Mouse (Mus musculus): ENCODE measurements at regions not wholly inside any gene's neighbourhood (a gene's known extent, or its start where the extent isn't known, plus 50 kb on each side); places are given as distances from the start of the nearest gene placed in this dataset.

DNA sequence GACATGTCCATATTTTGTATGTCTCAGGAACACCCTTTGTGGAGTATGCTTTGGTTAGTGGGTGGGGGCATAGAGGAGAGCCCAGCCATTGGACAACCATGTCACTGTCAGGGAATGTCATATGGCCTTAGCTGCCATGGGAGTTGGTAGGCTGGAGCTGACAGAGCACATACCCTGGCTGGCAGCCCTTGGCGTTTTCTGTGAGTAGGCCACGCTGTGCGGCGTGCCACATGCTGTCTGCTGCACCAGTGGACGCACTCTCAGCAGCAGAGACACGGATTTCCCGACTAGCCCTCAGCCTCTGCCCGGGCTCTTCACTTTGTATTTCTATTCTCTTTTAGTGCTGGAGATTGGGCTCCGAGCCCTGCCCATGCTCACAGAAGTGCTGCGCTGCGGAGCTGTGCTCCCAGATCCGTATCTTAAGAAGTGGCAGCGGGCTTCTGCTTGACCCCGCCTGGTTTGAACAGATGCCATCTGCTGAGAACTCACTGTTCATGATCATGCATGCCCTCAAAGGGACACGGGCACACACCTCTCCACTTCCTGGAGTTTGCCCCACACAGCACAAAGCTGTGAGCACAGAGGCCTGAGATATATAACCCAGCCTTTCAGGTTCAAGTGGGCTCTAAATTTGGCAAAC is 160.1 kb downstream of the Sall1 start:
- Histone ChIP-seq H3K27me3 (no peaks in the 10 kb centered on the region), H3K27ac (no peak overlapping the region)

DNA sequence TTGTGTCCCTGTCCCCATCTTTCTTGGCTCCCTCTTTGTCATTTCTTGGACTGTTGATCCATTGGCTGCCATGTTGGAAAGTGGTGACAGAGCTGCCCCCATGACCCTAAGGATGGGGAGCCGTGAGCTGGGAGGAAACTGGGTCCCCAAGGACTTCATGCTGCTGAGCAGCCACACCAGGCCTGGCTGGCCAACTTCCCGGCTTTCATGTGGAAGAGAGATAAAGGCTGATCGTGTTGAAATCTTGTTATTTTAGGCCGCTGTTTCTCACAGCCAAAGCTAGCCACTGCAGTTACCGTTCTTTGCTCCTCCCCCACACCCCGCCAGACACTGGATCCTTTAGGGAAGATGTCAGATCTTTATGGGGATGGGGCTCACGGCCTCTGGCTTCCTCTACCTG is 164.1 kb downstream of the Sall1 start:
- H3K27me3 ChIP-seq, result no peaks in the 10 kb centered on the region
- H3K9me3 ChIP-seq, result no peaks in the 10 kb centered on the region
- no peak for ATAC-seq
- no peak overlapping the region for H3K4me3 ChIP-seq (replicated peaks)
- no peak overlapping the region for H3K27ac ChIP-seq
- H3K4me2 ChIP-seq (replicated peaks), result no peak overlapping the region
- peaks cover 13% of the 10 kb centered on the region; the same call in 1 of the 2 replicates for H3K4me1 ChIP-seq (replicated peaks)
- WGBS, result 84% methylated on average over 7 of the region's 7 CpGs
- no peaks in the 10 kb centered on the region for H3K36me3 ChIP-seq
- no peak overlapping the region for H3K9ac ChIP-seq (replicated peaks)

More for the DNA sequence above, 160.1 kb downstream of the Sall1 start:
- Histone ChIP-seq H3K9ac (replicated peaks) (no peak overlapping the region), H3K4me2 (replicated peaks) (no peak overlapping the region), H3K36me3 (no peaks in the 10 kb centered on the region), H3K4me3 (replicated peaks) (no peak overlapping the region), H3K4me1 (replicated peaks) (no peaks in the 10 kb centered on the region), H3K9me3 (no peaks in the 10 kb centered on the region)
- no peak for ATAC-seq
- 83% methylated on average over 15 of the region's 15 CpGs for WGBS

DNA sequence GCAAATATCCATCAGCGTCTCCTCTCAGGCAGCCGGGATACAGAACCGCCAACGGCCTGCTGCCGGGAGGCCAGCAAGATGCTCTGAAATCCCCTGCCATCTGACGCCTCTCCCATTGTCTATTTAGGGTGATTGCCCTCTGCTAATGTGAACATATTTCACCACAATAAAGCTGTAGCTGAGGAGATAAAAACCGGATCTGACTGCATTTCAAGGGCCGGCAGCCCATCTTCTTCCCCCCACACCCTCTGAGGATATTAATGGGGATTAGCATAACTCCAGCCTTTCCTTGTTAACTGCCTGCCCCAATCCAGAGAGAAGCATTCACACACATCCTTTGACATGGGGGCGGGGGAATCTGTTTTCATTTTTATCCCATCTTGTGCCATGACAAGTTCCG is 166.0 kb downstream of the Sall1 start:
- Histone ChIP-seq H3K27me3 (no peaks in the 10 kb centered on the region), H3K9me3 (no peaks in the 10 kb centered on the region), H3K4me2 (replicated peaks) (0 out of 2 replicates have a peak overlapping the region, but pooled peaks have one; percentile 5), H3K4me1 (replicated peaks) (peaks cover 13% of the 10 kb centered on the region; the same call in 1 of the 2 replicates), H3K4me3 (replicated peaks) (no peak overlapping the region), H3K27ac (no peak overlapping the region), H3K9ac (replicated peaks) (no peak overlapping the region), H3K36me3 (no peaks in the 10 kb centered on the region)
- 34% methylated on average over 10 of the region's 10 CpGs for WGBS
- ATAC-seq, result peak; percentile 62; the same call in 1 of the 2 replicates

DNA sequence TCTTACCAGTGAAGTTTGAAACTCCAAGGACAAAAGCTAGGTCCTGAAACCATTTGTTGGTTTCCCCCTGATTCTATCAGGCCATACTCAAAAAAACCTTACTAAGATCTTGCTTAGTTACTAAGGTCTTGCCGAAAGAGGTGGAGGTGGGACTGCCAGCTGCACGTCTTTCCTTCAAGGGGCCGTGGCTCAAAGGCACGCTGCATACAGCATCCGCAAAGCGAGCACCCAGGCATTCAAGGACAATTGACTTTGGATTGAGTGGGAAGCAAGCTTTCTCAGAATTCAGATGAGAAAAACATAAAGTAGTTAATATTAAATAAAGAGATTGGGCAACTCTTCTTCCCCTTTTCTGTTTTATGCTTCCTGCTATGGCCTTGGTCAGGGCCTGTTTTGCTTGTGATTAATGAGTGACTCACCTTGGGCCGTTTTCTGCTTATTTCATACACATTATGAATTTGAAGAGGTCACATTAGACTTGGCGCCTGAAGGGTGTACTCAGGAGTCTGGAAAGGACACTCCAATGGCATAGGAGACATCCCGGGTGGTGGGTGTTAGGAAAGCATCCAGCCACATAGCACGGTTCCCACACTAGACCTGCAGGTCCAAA is 166.1 kb downstream of the Cyld start:
- Histone ChIP-seq H3K27ac (no peak overlapping the region), H3K9ac (replicated peaks) (no peak overlapping the region), H3K27me3 (no peaks in the 10 kb centered on the region), H3K4me2 (replicated peaks) (no peak overlapping the region), H3K4me3 (replicated peaks) (no peak overlapping the region), H3K4me1 (replicated peaks) (no peaks in the 10 kb centered on the region), H3K9me3 (no peaks in the 10 kb centered on the region), H3K36me3 (no peaks in the 10 kb centered on the region)
- 92% methylated on average over 10 of the region's 10 CpGs for WGBS
- no peak for ATAC-seq

DNA sequence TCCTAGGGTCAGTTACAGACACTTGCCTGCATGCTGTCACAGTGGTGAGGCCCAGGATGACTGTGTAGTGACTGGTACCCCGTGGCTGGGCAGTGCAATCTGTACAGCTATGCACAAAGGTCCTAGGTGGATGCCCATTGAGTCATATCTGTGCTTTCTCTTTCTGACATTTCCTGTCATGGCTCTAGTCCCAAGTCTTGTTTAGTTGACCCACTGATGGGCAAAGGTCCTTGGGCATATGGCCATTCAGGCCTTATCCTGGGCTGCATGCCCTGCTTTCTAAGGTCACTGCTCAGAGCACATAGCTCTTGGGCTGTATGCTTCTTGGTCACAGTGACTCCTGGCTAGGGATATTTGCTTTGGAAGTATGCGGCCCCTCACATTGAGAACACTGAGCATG is 160.4 kb downstream of the Cyld start:
- Histone ChIP-seq H3K9ac (replicated peaks) (no peak overlapping the region), H3K27ac (no peak overlapping the region), H3K36me3 (no peaks in the 10 kb centered on the region), H3K27me3 (no peaks in the 10 kb centered on the region), H3K4me2 (replicated peaks) (no peak overlapping the region), H3K9me3 (no peaks in the 10 kb centered on the region), H3K4me1 (replicated peaks) (no peaks in the 10 kb centered on the region), H3K4me3 (replicated peaks) (no peak overlapping the region)
- 88% methylated on average over 2 of the region's 2 CpGs for WGBS
- no peak for ATAC-seq

DNA sequence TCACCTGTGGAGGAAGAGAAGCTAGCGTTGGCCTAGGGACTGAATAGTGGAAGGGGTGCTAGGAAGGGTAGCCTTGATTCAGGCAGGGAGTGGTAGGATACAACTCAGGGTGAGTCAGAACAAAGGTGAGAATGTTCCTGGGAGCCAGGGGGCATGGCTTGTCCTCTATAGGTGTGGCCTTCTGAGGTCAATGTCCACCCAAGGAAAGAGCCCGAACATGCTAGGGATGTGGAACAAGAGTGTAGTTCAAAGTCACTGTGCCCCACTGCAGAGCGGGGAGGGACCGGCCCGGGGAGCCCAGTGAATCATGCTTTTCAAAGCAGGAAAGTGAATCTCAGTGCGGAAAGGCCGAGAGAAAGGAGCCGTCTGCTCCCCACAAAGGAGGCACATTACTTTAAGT is 156.4 kb downstream of the Cyld start:
- no peak overlapping the region for H3K4me2 ChIP-seq (replicated peaks)
- WGBS, result 85% methylated on average over 8 of the region's 8 CpGs
- ATAC-seq, result no peak

DNA sequence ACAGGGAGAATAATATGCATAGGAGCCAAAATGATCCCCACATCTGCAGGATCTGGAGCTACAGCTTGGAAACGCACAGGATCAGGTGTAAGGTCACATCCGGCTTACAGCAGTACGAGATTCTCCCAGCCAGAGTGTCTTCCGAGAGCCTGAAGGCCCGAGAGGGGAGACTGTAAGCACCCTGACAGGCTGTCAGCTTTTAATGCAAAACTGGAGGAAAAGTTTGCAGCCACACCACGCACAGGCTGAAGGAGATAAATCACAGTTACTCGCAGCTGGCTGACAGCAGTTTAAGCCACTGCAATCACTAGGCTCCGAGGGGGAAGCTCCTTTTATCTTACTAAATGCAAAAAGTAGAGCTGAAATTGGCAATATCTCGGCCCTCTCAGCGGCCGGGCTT is 149.1 kb downstream of the Cyld start:
- Histone ChIP-seq H3K4me2 (replicated peaks) (no peak overlapping the region), H3K9me3 (no peaks in the 10 kb centered on the region), H3K36me3 (no peaks in the 10 kb centered on the region), H3K9ac (replicated peaks) (no peak overlapping the region), H3K4me1 (replicated peaks) (peaks cover 10% of the 10 kb centered on the region; the same call in 1 of the 2 replicates), H3K27ac (peak overlapping the region; percentile 30; the same call in 1 of the 2 replicates), H3K4me3 (replicated peaks) (no peak overlapping the region), H3K27me3 (no peaks in the 10 kb centered on the region; the same call in 1 of the 2 replicates)
- no peak for ATAC-seq
- 69% methylated on average over 11 of the region's 11 CpGs for WGBS

More for the DNA sequence above, 156.4 kb downstream of the Cyld start:
- Histone ChIP-seq H3K27me3 (no peaks in the 10 kb centered on the region), H3K36me3 (no peaks in the 10 kb centered on the region), H3K9me3 (no peaks in the 10 kb centered on the region), H3K9ac (replicated peaks) (no peak overlapping the region), H3K27ac (no peak overlapping the region), H3K4me3 (replicated peaks) (no peak overlapping the region), H3K4me1 (replicated peaks) (no peaks in the 10 kb centered on the region)

DNA sequence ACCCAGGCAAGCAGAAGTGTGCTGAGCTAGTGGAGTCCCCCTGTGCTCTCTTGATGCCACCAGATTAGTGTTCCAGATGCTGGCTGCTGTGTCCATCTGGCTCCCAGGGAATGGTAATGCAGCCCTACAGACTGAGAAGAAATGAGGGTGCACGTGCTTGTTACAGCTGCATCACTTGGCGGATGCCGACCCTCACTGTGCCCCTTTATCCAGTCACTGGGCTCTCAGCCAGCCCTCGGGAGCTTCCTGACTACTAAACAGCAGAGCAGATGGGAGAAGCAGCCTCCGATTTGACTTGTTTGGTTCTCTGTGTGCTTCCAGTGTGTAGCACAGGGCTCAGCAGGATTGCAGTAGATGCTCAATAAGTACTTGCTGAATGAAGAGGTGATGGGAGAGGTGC is 147.5 kb downstream of the Cyld start:
- Histone ChIP-seq H3K27ac (no peak overlapping the region), H3K36me3 (no peaks in the 10 kb centered on the region), H3K9me3 (no peaks in the 10 kb centered on the region), H3K4me1 (replicated peaks) (peaks cover 10% of the 10 kb centered on the region; the same call in 1 of the 2 replicates), H3K4me2 (replicated peaks) (no peak overlapping the region), H3K4me3 (replicated peaks) (no peak overlapping the region), H3K9ac (replicated peaks) (no peak overlapping the region), H3K27me3 (no peaks in the 10 kb centered on the region; the same call in 1 of the 2 replicates)
- peak; percentile 48 for ATAC-seq
- WGBS, result 37% methylated on average over 5 of the region's 5 CpGs

DNA sequence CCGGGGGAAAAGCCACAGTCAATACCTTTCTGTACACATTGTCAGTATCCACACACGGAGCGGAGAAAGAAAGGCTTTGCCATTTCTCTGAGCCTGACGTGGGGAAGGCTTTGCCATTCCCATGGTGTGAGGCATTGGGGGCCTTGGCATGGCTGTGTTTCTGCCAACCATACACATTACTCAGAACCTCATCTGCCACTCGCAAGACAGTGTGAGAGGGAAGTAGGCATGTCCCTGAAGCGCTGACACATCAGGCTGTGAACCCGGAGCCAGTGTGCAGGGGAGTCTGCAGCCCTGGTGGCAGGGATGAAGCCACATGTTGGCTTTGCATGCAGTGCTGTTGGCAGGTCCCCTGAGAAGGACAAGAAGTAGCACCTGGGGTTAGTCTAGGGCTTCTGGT is 145.6 kb downstream of the Cyld start:
- no peaks in the 10 kb centered on the region for H3K9me3 ChIP-seq
- H3K4me3 ChIP-seq (replicated peaks), result no peak overlapping the region
- no peaks in the 10 kb centered on the region for H3K36me3 ChIP-seq
- no peak overlapping the region for H3K4me2 ChIP-seq (replicated peaks)
- no peak for ATAC-seq
- WGBS, result 85% methylated on average over 7 of the region's 7 CpGs
- H3K9ac ChIP-seq (replicated peaks), result no peak overlapping the region
- H3K4me1 ChIP-seq (replicated peaks), result peaks cover 10% of the 10 kb centered on the region; the same call in 1 of the 2 replicates
- H3K27ac ChIP-seq, result no peak overlapping the region
- no peaks in the 10 kb centered on the region; the same call in 1 of the 2 replicates for H3K27me3 ChIP-seq

DNA sequence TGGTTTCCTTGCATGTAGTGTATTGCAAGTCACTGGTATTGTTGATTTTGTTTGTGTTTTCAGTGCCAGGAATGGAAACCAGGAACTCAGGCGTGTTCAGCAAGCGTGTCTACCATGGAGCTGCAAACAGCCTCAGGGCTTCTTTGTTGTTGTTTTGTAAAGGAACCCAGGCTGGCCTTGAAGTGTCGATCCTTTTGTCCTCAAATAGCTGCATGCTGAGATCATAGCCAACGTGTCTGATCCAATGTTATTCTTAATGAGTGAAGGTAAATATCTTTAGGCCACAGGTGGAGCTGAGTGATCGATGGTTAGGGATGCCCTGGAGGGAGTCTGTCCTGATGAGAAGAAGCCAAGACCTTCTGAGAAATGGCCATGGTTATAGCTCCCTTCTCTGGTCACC is 143.3 kb downstream of the Cyld start:
- H3K4me3 ChIP-seq (replicated peaks), result no peak overlapping the region
- WGBS, result 62% methylated on average over 5 of the region's 5 CpGs
- no peaks in the 10 kb centered on the region; the same call in 1 of the 2 replicates for H3K27me3 ChIP-seq
- no peaks in the 10 kb centered on the region for H3K9me3 ChIP-seq
- ATAC-seq, result no peak
- no peak overlapping the region for H3K27ac ChIP-seq
- no peak overlapping the region for H3K9ac ChIP-seq (replicated peaks)
- no peak overlapping the region for H3K4me2 ChIP-seq (replicated peaks)
- H3K36me3 ChIP-seq, result no peaks in the 10 kb centered on the region
- H3K4me1 ChIP-seq (replicated peaks), result 0 out of 2 replicates have a peak, but pooled peaks cover 2% of the 10 kb centered on the region

DNA sequence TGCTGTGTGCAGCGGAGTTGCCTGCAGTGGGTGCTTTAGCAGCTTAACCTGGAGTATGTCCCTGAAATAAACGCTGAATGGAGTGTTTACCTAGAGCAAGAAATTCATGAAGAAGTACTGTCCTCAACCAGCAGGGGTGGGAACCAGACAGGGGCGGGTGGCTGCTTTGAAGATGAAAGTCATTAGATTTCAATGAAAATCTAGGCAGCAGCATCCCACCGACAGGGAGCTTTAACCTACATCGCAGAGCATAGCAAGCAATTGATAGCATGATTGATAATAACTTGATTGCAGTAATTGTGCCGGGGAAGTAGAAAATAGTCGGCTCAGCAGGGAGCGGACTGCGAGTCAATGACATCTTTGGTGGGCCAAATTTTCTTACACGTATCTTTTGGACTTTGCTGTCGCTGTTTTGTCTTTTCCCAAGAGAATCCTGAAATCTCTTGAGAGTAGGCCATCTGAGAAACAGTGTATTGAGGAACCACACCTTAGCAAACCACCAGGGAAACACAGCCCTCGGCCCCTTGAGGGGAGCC is 139.0 kb downstream of the Cyld start:
- ATAC-seq, result no peak
- H3K27me3 ChIP-seq, result no peaks in the 10 kb centered on the region
- WGBS, result 68% methylated on average over 12 of the region's 12 CpGs
- H3K9ac ChIP-seq (replicated peaks), result no peak overlapping the region
- H3K4me1 ChIP-seq (replicated peaks), result no peaks in the 10 kb centered on the region
- H3K4me2 ChIP-seq (replicated peaks), result no peak overlapping the region
- H3K9me3 ChIP-seq, result no peaks in the 10 kb centered on the region
- no peak overlapping the region for H3K4me3 ChIP-seq (replicated peaks)
- H3K36me3 ChIP-seq, result no peaks in the 10 kb centered on the region
- no peak overlapping the region for H3K27ac ChIP-seq

DNA sequence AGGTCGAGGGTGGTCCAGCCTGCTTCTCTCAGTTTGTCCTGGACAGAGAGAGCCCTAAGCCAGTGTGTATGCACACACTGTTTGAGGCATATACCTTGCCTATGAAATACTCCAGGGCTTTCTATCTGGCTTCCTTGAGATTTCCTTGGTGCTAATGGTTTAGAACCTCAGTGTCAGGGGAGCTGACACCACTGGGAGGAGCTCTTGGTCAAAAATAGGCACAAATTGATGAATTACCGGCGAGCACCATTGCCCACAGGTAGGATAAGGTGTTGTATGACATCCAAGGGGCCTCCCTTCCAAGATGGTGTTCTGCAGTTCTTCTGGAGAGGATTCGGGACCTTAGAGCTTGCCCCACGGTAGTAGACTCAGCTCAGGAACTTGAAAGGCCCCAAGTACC is 129.0 kb downstream of the Cyld start:
- ATAC-seq, result no peak
- no peak overlapping the region for H3K4me2 ChIP-seq (replicated peaks)
- H3K4me1 ChIP-seq (replicated peaks), result no peaks in the 10 kb centered on the region
- H3K27ac ChIP-seq, result no peak overlapping the region
- no peaks in the 10 kb centered on the region for H3K36me3 ChIP-seq
- no peak overlapping the region for H3K9ac ChIP-seq (replicated peaks)
- H3K27me3 ChIP-seq, result no peaks in the 10 kb centered on the region
- 74% methylated on average over 5 of the region's 5 CpGs for WGBS
- H3K9me3 ChIP-seq, result 0 out of 2 replicates have a peak, but pooled peaks cover 3% of the 10 kb centered on the region
- H3K4me3 ChIP-seq (replicated peaks), result no peak overlapping the region
